Mouse (Mus musculus) heart, adult 11 months (tissue): ENCODE data around the gene Amdhd1.

Source experiments
- DNase-seq: peaks from one replicate; pipeline ENCODE4 v3.0.0; 2022

The Amdhd1 gene

GRCm38 (mm10) chr10:93538818-93539217 is 1.0 kb downstream of the Amdhd1 start:
- no peak for DNase-seq

- no peak for DNase-seq
Measured at GRCm38 (mm10) chr10:93538287-93538686, 1.5 kb downstream of the Amdhd1 start.

GRCm38 (mm10) chr10:93525329-93525728 is 14.5 kb downstream of the Amdhd1 start:
- no peak for DNase-seq

- peak; percentile 29 for DNase-seq
Measured at GRCm38 (mm10) chr10:93520994-93521393, 18.8 kb downstream of the Amdhd1 start.

GRCm38 (mm10) chr10:93519756-93520155 is 20.1 kb downstream of the Amdhd1 start:
- peak; percentile 69 for DNase-seq

- DNase-seq, result peak; percentile 6
Measured at GRCm38 (mm10) chr10:93519159-93519558, 20.7 kb downstream of the Amdhd1 start.

- DNase-seq, result peak; percentile 55
Measured at GRCm38 (mm10) chr10:93518620-93519019, 21.2 kb downstream of the Amdhd1 start.

- DNase-seq, result peak; percentile 52
Measured at GRCm38 (mm10) chr10:93518186-93518585, 21.6 kb downstream of the Amdhd1 start.

GRCm38 (mm10) chr10:93517754-93518153 is 22.1 kb downstream of the Amdhd1 start:
- peak; percentile 14 for DNase-seq

GRCm38 (mm10) chr10:93515927-93516326 is 23.9 kb downstream of the Amdhd1 start:
- DNase-seq, result peak; percentile 80

- DNase-seq, result no peak
Measured at GRCm38 (mm10) chr10:93515419-93515818, 24.4 kb downstream of the Amdhd1 start.

- peak; percentile 66 for DNase-seq
Measured at GRCm38 (mm10) chr10:93509532-93510153, 30.2 kb downstream of the Amdhd1 start.

GRCm38 (mm10) chr10:93508383-93508970 is 31.4 kb downstream of the Amdhd1 start:
- peak; percentile 42 for DNase-seq

GRCm38 (mm10) chr10:93501346-93501745 is 38.5 kb downstream of the Amdhd1 start:
- DNase-seq, result no peak

GRCm38 (mm10) chr10:93500864-93501263 is 39.0 kb downstream of the Amdhd1 start:
- DNase-seq, result no peak

GRCm38 (mm10) chr10:93490451-93490850 is 49.4 kb downstream of the Amdhd1 start:
- no peak for DNase-seq

- DNase-seq, result no peak
Measured at GRCm38 (mm10) chr10:93488828-93489226, 51.0 kb downstream of the Amdhd1 start.

- DNase-seq, result no peak
Measured at GRCm38 (mm10) chr10:93488066-93488827, 51.6 kb downstream of the Amdhd1 start, which contains the start of gene Hal. TSS of gene Hal (plus strand) at chr10:93488768.

- no peak for DNase-seq
Measured at GRCm38 (mm10) chr10:93486622-93487021, 53.2 kb downstream of the Amdhd1 start.

GRCm38 (mm10) chr10:93485055-93485691 is 54.7 kb downstream of the Amdhd1 start:
- DNase-seq, result no peak

- DNase-seq, result peak; percentile 96
Measured at GRCm38 (mm10) chr10:93484511-93484910, 55.3 kb downstream of the Amdhd1 start.
